Mouse (Mus musculus) T-cell, adult 2 months (primary cell): ENCODE measurements around the gene Rfx2.

ENCODE experiments used
- DNase-seq: peaks from one replicate; pipeline ENCODE4 v3.0.0; 2022; ENCODE audit warnings: low spot score

The Rfx2 gene

DNA sequence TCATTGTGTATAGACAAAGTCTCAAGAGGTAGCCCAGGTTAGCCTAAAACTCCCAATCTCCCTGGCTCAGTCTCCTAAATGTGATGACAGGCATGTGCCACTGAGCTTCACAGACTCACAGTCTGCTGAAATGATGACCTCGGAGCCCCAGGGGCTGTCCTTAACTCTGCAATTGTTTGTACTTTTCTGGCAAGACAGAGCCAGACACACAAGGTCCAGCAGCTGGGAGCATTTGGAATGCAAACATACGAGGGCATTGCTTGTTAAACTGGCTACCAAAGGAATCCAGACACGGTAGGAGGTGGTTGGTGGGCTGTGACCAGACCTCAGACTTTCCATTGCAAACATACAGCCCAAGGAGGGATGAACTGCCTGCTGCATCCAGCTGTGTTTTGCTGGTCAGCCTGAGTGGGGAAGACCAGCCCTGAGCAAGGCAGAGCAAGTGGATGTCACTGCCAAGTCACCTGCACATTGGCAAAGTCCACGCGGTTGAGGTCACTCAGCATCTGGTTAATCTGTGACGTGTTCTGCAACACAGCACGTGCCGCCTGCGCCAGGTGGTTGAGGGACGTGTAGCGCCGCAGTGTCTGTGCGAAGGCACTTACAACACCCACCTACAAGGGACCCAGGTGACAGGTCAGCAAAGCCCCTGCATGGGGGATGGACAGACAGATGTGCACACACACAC is 50.4 kb downstream of the Rfx2 start:
- DNase-seq = no peak

DNA sequence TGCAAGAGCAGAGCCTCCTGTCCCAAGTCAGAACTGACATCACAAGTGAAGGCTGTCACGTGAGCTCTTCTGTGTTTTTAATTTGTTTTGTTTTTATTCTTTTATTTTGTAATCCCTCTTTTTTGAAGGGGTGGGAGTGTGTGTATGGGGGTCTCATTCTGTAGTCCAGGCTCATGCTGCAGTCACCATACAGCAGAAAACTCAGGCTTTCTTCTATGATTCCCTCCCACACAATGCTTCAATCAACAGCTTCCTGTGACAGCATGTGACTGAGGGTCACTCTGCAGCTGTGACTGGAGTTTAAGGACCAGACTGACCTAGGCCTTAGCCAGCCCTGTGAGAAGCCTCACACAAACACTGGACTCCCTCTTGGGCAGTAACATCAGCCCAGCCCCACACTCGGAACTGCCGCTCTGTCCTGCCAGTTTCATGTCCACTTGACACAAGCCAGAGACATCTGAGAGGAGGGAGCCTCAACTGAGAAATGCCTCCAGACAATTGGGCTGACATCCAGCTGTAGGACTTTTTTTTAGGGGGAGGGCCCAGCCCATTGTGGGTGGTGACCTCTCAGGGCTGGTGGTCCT is 51.9 kb downstream of the Rfx2 start:
- no peak for DNase-seq

DNA sequence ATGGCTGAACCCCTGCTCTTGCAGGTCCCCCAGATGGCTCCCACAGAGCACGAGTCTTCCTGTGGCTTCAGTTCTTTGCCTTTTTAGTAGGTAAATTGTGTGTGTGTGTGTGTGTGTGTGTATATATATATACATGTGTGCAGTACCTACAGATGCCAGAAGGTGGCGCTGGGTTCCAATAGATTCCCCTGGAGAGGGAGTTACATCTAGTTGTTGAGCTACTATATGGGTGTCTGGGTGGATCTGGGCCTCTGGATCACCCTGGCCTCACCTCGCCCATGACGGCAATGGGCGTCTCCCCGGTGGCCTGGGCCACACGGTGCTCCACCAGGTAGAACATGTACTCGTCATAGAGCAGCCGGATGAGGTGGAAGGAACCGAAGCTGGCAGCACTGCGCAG is 53.2 kb downstream of the Rfx2 start:
- DNase-seq = no peak

DNA sequence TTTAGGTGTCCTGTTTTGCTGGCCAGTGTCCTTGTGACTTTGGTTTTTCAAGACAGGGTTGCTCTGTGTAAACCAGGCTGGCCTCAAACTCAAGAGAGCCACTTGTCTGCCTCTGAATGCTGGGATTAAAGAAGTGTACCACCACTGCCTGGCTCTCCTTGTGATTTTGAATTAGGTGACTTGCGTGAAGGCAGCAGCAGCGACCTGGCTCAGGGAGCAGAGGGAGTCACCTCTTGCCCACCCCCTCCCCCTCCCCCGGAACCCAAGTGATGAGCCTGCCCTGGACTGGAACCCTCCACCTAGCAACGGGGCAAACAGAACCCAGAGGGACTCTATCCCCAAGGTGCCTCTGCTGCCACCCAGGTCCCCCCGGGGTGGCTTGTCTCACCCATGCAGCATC is 60.9 kb downstream of the Rfx2 start, which contains the start of gene Prr22:
TSS of gene Prr22 (plus strand) at position 301 of the 400 bp plus-strand sequence.
- DNase-seq = no peak

DNA sequence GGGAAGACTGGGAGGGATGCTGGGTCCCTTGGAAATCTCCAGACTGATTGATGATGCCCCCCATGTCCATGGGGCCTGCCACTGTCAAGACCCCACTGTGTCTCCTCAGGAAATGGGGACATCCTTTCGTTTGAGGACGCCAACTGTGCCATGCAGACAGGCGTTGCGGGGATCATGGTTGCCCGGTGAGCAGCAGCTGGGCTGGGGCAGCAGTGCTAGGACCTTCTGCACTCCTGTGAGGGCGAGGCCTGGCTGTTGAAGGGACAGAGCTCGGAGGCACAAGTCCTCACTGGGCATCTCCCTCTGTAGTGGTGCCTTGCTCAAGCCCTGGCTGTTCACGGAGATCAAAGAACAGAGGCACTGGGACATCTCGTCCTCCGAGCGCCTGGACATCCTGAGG is 61.9 kb downstream of the Rfx2 start:
- no peak for DNase-seq

DNA sequence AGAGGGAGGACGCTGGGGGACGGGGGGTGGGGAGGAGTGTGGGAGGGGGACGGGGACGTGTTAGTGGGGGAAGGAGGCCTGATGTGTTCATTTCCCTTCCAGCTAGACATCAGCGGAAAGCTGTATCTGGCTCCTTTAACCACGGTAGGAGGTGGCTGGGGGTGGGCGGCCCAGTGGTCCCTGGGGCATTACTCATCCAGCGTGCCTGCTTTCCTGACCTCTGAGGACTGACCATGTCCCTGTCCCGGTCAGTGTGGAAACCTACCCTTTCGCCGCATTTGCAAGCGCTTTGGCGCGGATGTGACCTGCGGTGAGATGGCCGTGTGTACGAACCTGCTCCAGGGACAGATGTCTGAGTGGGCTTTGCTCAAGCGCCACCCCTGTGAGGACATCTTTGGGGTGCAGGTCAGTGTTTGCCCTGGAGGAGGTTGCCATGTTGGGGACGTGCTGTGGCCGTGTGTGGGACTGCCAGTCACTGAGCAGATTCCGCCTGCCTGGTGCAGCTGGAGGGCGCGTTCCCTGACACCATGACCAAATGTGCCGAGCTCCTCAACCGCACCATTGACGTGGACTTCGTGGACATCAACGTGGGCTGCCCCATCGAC is 63.2 kb downstream of the Rfx2 start:
- DNase-seq = no peak

DNA sequence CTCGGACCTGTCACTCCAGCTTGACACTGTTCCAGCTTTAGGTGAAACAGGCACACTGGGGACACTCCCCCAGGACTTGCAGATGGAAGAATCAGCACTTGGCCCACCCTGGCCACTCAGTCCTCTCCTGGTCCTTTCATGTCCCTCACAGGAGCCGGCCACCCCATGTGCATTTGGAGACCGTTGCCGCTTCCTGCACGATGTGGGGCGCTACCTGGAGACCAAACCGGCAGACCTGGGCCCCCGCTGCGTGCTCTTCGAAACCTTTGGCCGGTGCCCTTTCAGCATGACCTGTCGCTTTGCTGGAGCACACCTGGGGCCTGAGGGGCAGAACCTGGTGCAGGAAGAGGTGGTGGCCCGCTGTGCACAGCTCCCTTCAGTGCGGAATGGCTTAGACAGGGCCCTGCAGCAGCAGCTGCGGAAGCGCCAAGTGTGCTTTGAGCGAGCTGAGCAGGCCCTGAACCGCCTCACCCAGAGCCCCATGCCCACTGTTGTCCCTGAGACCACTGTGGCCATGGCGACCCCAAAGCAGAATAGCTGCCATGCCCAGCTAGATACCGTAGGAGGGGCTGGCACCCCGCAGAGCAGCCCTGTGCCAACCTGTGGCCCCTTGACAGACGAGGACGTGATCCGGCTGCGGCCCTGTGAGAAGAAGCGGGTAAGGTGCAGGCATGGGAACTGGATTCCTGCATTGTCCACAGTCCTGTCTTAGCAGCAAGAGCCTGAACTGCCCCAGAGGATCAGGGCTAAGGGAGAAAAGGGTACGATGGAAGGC is 64.0 kb downstream of the Rfx2 start:
- no peak for DNase-seq

DNA sequence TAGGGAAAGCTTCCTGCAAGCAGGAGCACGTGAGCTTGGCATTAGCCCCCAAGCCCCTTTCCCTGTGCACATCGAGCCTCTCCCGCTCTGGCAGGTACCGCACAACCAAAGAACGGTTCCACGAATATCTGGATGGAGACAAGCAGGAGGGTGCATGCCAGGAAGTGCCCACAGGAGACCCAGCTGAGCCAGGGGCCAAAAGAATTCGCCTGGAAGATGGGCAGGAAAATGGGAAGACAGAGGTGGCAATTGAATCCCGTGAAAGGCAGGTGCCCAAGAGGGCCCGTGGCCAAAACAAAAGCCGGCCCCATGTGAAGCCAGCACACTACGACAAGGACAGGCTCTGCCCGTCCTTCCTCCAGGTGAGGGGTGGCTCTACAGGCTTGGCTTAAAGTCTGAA is 65.4 kb downstream of the Rfx2 start:
- DNase-seq = no peak

DNA sequence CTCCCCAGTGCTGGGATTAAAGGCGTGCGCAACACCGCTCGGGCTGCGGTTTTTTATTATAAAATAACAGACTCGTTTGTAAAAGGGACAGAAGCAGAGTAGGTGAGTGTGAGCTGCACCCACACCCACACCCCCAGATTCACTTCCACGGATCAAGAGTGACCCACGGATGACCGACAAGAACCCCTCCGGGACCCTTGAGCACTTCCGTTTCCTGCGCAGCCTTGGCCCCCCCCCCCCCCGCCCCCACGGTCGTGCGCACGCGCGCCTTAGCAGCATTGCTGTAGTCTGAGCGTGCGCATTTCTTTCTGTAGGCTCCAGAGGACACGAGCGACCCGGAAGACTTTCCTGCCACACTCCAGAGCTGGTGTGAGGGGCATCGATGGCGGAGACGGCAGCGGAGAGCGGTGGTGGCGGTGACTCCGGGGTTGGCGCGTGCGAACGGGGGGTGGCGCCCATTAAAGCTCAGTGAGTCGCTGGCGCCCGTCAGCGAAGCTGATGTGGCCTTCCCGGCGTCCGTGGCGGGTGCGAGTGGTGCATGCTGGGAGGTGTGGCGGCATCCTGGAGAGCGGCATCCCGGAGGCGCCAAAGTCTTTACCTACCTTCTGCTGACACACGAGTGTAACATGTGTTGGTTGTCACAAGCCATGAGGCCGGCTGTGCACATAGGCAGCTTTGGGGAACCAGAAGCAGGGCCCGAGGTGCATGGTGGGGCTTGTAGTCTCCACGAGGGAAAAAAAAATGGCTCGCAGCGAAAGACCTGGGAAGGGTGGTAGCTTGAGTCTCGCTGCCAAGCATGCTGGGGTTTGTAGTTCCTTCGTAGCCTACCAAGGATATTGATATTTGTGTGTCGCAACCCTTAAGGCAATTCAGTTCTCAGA is 66.1 kb downstream of the Rfx2 start, which contains the start of gene Dus3l:
TSS of gene Dus3l (plus strand) at position 284 of the 881 bp plus-strand sequence.
- peak; percentile 89 for DNase-seq

DNA sequence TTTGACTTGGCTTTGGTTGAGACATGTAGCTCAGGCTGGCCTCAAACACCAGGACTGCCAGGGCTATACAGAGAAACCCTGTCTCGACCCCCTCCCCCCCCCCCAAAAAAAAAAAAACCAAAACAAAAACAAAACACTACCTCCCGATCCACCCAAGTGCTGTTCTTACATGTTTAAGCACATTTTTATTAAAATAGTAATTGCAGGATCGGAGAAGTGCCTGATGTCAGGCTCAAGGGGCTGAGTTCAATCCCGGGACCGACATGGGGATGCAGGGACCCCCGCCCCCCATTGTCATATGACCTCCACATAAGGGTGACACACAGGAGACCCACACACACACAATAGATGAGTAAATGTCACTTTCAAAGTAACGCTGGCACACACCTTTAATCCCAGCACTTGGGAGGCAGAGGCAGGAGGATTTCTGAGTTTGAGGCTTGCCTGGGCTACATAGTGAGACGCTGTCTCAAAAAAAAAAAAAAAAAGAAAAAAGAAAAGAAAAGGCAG is 67.0 kb downstream of the Rfx2 start:
- DNase-seq = no peak

DNA sequence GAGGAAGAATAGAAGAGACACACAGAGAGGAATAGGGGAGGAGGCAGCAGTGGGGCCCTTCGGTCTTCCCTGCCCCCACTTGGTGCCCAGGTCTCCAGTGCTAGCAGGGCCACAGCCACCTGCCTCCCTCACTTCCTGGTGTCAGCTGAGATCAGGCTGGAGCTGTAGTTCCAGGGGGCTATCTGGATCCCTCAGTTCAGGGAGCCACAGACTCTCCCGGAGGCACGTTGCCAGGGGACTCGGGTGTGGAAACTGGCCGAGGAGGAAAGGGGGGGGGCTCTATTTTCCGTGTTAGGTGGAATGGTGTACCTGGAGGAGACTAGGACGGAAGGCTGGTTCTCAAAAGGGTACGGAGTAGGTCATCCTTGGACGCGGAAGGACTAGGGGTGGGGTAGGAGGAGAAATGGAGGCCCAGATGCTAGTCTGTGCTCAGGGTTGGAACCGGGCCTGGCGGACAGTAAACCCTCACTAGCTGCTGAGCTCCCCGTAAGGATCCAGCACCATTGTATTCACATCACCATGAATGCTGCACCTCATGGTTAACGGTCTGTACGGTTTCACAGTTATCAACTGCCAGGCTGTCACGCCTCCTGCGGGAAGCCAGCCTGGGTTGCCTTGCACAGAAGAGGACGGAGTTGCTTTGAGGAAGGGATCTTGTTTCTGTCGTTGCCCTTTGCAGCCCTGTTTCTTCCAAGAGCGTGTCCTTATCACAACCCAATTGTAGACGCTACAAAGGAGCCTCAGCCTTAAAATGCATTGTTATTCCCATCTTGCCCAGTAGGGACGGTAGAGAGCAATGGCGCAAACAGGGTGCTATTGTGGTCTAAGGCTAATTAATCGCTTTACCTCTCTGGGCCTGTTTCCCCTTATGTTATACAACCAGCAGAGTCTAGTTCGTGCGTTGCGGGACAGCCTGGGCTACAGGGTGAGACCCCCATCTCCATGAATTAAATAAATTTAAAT is 67.8 kb downstream of the Rfx2 start:
- peak; percentile 55 for DNase-seq

DNA sequence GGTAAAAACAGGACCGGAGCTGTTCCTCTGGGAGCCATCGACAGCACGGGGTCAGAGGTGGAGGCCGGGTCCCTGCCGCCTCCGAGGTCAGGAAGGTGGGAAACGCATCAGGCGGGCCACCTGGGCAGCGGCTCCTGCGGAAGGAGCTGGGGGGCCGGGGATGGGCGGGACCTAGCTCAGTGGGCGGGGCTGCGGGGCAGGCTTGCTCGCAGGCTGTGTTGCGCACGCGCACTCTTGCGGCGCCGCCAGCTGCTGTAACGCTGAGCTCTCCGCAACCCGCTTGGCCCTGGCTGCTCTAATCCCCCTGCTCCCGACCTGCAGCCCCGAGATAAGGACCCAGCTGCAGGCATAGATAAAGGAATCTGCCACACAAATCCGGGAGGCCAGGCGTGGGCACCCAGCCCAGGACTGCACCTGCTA is 68.8 kb downstream of the Rfx2 start:
- peak; percentile 84 for DNase-seq

DNA sequence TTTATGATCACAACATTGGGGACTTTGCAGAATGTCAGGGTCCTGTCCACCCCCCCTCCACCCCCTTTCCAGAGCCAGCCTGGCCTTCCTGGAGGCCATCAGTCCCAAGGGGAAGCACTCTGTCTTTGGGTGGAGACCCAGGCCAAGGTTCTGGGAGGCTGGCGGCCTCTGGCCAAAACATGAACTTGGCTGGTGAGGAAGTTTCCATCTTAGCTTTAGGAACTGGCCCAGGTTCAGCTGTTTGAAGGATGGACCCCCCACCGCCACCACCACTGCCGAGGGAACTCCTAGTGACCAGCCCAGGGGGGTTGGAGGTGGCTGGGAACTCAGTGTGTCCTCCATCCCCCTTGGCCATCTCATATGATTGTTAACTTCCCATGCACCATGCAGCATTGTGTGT is 69.7 kb downstream of the Rfx2 start:
- no peak for DNase-seq

DNA sequence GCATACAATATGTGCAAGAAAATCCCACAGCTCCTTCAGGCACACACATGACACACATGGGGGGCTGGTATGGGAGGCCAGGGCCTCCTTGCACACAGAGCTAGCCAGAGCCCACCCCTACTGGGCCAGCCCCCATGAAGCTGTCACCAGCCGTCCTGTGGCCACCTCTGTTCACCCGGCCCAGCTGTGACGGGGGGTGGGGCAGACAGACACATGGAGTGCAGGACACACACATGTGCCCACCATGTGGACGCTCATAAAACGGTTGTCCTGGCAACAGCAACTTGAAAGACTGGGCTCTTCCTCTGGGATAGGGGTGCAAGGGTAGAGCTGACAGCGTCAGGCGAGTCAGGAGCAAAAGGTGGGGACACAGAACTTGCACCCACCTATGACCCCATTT is 71.6 kb downstream of the Rfx2 start:
- DNase-seq = no peak

DNA sequence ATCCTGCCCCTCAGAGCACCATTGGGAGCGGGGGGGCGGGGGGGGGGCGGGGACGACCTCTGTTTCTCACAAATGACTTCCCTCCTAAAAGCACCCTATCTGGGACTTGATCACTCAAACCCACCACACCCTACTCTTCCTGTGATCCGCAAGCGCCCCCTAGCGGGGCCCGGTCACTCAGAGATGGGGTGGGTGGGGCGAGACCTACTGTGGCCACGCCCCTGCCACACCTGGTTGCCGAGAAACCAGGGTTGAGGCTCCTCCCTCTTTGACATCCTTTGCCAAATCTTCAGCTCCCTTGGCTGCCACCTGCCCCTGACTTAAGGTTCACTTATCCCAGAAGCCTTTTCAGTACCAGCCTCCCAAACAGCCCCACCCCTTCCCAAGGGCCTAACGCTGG is 72.7 kb downstream of the Rfx2 start:
- DNase-seq = peak; percentile 84

DNA sequence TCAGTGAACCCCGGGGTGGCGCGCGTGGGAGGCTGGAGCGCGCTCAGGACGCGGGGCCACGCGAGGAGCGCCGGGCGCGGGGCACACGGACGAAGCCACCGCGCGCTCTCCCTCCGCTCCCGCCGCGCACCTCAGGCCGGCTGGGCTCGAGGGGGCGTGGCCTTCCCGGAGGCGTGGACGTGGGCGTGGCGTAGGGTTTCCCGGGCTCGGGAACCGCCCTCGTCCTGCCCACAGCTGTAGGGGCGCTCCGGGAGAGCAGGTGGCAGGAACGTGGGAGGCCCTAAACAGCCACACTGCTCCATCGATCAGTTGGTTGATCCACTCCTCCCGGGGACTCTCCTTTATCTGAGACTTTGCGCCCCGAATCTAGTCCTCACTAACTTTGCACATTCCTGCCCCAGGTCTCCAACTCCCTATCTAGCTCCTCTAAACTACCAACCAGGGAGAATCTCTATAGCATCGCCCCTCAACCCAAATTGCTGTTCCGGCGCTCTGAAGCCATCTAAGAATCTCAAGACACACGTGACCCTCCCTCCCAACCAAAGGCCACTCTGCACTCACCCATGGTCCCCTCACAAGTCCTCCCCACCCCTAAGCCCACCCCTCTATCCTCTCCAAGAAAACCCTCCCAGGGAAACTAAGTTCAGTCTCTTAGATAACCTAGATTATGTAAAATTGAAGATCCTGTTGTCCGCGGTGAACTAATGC is 73.2 kb downstream of the Rfx2 start, which contains the start of gene Nrtn:
TSS of gene Nrtn (minus strand) at position 115 of the 708 bp plus-strand sequence.
- no peak for DNase-seq

DNA sequence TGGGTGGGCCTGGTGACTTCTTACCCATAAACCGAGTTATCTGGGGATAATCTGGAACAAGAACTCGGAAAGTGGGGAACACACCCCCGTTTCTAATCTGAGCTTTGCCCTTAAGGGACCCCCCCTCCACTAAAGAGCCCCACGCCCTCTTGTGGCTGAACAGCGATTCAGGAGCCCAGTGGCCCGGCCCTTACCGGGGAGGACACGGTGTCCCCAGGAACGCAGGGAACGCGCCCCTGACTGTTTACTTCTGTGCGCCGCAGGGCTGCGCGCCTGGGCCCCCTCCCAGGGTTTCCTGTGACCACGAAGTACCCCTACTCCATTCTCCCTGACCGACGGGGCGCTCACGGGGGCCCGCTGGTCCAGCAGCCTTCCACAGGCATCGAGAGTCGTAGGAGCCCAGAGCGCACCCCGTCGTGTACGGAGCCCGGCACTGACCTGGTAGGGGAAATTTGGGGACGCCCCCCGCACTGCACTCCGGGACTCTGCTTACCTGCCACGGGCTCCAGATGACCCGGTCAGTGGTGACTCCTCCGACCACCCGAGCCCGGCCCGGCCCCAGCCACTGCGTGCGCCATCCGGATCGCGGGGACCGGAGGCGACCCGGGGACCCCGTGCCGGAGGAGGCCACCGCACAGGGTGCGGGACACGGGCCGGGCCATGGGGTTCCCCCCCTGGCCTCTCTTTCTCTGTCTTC is 74.0 kb downstream of the Rfx2 start:
- DNase-seq = no peak

DNA sequence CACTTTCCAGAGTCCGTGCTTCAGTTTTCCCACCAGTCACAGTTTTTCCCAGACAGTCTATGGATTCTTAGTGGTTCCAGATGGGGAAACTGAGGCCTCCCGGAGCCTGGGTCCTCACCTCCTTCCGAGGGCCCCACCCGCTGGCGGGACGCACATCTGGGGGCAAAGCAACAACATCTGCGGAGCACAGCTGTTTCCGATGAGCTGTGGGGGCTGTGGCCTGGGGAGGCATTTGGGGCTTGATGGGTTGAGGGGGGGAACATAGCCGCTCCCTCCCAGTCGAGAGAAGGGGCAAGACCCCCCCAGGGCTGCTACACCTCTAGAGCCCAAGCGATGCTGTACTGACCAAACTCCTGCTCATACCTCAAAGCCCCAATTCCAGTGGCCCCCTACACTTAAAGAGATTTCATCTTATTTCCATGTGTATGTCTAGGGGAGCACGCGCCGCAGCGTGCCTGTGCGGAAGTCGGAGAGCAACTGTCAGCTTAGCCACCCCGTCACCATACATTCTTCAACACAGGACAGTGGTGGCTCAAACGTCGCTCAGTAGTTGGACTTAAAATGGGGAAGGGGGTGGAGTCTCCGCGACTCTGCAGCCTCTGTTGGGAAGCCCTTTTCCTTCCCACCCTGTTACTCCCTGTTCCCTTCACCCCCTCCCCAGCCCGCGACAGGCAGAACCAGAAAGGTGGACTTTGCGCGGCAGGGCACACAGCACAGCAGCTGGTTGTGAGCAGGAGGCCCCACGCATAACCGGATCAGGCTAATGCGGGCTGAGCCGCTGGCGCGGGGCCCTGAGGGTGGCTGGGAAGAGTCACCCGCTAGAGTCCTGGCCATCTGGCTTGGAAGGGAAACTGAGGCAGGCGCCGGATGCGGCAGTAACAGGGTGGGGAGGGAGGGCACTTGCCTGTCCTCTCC is 76.3 kb downstream of the Rfx2 start:
- no peak for DNase-seq
